Mouse (Mus musculus) CD4-positive, CD25-positive, alpha-beta regulatory T cell, adult 2 months (primary cell): ENCODE data around the gene Mapkapk3.
A peak's percentile ranks its signal among the peaks of the same experiment; 100 is the strongest.

Experiments
- DNase-seq: peaks from one replicate; pipeline ENCODE4 v3.0.0-alpha.2; 2012; ENCODE audit warnings: low read depth, low spot score

Mapkapk3 gene

DNA sequence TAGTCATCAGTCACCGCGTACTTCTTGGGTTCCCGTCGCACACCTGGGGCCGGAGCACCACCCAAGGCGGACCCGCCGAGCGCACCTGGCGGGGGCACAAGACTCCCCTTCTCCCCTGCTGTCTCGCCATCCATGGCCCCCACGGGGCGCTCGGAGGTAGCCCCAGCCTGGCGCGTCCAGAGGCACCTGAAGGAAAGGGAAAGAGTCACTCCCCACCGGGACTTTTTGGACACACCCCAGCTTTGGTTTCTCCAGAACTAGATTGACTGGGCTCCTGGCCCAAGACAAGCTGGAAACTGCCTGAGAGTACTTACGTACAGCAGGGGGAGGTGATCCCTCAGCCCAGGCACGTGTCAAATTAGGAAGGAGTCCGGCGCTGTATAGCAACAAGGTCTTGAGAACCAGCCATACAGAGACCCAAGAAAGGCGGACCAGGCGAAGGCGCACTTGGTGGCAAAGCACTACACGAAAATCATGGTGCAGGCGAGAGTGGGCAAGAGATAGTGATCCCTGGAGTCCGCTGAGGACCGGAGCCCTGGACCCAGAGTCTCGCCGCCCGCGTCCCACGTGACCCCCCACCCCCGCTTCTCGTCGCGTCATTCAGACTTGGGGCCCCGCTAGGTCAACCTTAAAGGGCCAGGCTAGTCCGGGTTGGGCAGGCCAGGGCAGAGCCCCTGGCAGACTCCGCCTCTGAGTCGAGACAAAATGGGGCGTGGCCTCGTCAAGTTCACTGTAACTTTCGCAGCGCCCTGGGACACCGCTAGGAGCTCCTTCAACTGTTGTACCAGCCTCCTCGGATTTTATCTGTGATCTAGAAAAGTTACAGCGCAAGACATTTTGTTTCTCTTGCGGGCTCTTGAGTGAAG, at the start of gene Mapkapk3:
Mapkapk3 (minus strand) TSS at position 667 of the 866 bp plus-strand sequence.
- peak; percentile 97 for DNase-seq

DNA sequence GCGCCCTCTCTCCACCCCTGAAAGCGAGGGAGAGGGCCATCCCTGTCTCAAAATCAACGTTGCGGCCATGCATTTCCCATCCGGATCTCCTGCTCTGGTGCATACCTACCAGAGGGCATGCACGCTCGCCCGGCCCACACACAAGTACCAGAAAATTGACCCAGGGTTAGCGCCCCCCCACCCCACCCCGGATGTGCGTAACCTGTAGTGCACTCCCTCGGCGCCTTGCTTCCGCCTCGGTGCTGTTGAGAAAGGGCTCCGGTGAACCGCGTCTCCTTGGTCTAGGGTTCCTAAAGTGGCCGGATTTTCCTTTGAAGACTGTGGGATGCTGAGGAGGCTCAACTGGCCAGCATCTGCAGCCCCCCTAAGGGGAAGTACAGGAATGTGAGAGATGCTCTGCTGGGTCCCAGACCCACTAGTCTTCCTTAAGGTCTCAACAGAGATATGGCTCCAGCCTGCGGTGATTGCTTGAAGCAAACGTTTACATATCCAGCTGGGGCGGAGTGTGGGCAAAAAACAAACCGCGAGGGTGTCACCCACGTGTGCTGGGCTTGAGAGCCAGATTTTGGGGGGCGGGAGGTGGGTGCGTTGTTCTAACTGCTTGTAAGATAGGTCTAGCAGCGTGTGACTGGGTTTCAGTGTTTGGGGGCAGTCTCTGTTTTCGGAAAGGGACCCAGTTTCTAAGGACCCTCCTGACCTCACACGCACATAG, 48.7 kb upstream of the Mapkapk3 start, which contains the start of gene Hemk1:
Hemk1 (minus strand) TSS at position 179 of the 712 bp plus-strand sequence.
- DNase-seq: peak; percentile 89

DNA sequence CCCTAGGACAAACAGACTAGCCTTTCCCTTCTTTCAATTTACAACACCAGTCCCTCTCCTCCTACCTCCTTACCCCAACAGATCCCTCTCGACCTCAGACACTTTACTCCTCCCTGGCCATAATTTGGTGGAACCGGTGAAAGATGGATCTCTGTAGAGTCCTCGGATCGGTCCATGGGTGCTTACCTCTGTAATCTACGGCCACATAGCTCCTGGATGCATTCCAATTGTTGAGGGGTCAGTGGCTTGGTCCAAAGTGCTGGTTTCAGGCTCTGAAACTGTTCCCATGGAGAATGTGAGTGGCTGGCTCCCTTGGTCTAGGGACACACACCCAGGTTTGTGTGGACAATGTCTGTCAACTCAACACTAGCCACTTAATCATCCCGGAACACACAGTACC, 46.7 kb upstream of the Mapkapk3 start:
- DNase-seq: no peak

DNA sequence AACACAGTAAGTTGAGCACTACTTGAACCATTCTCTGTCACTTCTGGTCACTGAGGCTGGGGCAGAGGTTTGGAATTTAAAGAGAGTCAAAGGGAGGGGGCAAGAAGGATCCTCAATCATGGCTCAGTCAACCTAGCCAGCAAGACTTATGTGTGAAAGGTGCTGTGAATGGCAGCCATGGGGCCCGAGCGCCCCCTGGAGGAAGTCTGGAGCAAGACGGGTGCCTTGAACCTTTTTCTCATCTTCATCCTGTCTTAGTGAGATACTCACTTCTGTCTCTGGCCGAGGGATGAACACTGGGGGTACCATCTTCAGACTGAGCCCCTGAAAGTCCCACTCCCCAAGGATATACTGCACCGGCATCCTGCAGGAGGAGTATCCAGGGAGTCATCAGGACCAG, 46.2 kb upstream of the Mapkapk3 start:
- DNase-seq: peak; percentile 92

DNA sequence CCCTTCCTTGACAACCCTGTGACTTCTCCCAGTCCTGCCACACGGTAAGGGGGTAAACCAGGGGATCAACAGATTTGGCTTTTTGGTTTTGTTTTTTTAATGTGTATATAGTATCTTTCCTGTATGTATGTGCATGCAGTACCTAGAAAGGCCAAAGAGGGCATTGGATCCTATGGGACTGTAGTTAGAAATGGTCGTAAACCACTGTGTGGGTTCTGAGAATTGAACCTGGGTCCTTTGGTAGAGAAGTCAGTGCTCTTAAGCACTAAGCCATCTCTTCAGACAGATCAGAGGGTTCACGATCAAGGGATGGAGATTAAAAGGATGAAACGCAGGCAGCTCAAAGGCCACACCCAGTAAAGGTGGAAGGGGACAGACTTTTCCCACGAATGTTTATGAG, 45.4 kb upstream of the Mapkapk3 start:
- peak; percentile 72 for DNase-seq

DNA sequence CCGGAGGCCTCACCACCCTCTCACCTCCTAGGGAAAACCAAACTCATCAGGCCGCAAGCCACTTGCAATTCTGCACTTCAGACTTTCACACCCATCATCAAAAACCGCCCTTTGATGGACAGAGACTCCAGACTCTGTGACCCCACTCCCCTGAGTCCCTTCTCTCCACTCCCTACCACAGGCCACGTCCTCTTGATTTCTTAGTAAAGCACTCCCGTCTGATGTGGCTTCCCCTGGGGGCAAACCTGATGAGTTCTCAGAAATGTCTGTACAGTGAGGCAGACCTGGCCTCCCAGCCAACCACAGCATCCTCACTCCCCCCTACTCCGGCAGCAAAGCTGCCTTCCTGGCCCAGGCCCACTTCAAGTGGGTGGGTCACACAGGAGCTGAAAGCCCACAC, 44.7 kb upstream of the Mapkapk3 start:
- peak; percentile 78 for DNase-seq

DNA sequence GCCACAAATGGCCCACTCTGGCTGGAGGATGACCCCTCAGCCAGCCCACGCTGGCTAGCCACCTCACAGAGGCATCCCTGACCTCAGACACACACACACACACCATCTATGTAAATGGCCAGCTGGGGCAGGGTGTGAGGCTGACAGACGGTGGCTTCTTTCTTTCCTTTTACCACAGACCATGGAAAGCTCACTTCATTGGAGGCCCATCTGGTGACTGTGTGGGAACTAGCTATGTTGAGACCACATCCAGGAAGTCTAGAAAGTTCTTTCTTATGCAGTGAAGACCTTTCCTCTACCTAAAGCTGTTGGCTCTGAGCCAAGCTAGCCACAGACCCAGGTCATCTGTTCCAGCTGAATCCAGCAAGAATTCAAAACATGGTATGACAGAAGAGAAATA, 44.0 kb upstream of the Mapkapk3 start:
- peak; percentile 59 for DNase-seq

DNA sequence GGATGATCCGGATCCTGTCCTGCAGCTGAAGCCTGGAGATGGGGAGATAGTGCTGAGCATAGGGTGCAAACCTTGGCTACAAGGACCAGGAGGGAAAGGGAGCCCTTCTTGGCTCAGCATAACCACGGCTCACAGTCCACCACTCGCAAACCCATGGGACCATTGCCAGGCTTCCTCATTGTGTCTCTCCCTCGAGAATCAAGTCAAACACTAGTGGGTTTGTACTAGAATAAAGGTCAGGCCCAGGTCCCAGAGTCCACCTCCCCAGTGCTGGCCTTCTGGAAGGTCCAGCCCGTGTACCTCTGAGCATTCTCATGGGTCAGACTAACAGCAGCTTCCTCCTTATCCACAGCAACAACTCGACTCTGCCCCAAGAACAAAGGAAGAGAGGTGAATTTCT, 41.1 kb upstream of the Mapkapk3 start:
- no peak for DNase-seq

DNA sequence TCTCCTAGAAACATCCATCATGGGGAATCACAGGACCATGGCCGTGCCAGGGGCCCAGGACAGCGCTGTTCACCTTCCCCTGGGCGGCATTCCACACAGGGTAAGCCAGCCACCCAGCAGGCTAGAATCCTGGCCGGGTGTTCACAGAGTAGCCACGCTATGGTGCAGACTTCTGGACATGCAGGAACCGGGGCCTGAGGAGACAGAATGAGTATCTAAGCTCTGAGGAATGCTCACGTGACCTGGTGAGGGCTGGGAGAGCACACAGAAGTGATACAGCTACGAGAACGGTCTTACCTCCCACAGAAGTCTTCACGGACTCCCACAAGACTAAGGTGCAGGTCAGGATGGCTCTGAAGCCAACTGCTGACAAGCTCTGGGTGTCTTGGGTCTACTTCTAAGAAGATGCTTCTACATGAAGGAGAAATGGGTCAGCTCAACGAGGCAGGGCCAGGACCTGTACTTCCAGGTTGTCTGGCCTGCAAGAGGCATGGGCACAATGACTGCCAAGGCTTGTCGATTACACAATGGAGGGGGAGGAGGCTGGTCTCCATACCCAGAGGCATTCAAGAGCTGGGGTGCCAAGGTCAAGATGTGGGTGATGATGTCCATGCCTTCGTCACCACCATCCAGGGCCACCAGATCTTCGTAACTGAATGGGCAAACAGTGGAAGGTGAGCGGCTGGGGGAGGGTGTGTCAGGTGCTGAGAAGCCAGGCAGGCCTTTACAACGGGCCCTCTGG, 38.4 kb upstream of the Mapkapk3 start:
- no peak for DNase-seq

DNA sequence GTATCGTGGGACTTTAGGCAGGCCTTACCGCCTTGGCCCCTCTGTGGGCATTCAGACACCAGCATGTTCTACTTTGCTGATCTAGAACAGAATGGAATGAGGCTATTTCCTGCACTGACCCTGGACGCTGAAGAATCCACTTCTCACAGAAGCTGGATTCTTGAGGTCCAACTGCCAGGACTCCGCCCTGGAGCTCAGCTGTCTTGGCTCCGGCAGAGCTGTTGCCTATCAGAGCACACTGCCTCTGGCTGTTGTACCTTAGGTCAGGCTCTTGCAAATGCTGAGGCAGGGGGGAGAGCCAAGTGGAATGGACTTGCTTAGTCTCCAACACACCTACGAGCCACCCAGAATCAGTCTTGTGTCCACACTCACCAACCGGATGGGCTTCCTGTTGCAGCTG, 36.2 kb upstream of the Mapkapk3 start:
- no peak for DNase-seq

DNA sequence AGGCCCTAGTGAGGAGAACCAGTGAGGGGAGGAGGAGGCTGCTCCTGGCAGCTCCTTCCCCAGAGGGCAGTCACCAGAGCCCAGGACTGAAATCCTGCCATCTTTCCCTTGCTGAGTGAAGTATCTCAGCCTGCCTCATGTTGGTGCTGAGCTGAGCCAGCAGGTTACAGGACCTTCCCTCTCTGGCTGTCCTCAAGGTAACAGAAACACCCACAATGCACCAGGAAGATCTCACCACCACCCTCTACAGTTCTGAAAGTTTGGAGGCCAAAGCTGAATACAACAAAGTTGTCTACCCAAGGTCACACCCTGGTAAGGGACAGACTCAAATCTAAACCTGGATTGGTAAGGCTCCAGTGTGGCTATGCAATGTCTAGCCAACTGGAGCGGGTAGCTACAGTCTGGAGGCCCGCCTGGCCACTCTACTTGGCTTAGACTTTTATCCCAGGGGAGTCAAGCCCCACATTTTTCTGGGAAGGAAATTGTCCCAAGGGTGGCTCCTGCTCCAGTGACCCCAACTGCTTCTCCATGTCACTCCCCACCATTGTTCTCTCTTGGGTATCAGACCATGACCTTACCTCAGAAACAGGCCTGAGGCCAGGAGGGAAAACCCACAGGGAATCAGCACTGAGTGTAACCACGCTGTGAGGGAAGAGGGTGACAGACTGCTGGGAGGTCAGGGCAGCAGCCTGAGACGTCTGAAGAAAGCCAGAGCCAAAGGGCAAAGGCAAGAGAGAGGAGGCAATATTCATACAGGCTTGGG, 35.3 kb upstream of the Mapkapk3 start:
- DNase-seq: no peak

DNA sequence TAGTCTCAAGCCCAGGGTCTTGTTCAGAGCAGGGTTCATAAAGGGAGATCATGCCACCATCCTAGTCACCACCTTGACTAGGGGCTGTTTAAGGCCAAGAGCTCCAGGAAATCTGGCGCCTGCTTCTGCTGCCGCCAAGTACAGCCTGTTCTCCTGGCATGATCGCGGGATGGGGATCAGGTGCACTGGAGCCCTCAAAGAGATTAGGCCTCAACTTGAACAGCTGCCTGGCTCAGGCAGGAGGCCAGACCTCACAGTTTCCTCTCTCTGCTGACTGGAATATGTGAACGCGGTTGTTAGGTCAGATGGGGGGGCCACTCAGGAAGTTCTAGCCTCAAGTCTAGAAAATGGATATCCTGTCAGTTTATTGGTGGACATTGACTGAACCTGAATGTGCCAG, 33.9 kb upstream of the Mapkapk3 start:
- peak; percentile 49 for DNase-seq

DNA sequence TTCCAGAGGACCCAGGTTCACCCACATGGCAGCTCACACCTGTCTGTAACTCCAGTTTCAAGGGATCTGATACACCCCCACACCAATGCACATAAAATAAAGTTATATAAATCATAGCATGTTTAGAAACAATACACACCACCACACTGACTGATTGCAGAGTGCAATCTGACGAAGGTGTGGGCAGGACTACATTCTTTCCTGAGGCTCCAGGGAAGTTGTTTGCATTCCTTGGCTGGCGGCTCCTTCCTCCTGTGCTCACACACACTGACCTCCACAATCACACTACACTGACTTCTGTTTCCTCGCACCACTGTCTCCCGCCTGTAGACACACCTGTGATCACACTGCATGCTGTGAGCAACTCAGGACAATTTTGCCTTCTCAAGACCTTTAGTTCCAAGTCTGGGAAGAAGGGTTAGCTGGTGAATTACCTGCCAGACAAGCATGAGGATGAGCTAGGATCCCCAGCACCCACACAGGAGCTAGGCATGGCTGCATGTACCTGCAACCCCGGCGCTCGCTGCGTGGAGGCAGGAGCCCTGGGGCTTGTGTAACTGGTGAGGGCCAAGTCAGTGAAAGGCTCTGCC, 32.9 kb upstream of the Mapkapk3 start:
- no peak for DNase-seq

DNA sequence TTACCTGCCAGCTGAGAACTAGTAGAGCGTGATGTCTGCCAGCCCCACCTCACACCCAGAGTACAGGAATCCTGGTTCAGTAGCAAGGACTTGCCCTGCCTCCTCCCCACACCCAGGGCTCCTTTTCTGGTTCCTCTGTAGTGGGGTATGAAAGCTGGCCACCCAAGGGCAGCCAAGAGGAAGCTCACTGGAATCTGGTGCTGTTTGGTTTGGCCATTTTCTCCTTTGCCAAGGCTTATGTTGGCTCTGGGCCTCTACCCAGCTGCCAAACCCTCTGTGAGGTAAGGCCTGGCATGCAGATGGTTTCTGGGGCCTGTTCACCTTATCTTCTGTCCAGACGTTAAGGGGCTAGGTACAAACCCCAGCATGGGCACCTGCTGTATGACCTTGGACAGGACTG, 26.1 kb upstream of the Mapkapk3 start:
- no peak for DNase-seq

DNA sequence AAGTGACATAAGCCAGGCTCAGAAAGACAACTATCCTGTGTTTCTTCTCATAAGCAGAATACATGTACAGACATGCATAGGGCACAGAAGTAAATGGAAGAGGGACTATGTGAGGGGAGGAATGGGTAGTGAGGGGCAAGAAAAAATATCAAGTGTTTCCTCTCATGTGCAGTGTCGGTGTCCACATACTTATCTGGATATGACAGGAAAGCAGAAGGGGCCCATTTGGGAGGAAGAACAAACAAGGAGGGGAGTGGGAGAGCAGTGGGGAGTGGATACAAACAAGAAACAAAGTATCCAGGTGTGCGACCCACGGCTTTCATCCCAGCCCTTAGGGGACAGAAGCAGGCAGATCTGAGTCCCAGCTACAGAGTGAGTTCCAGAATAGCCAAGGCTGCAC, 24.2 kb upstream of the Mapkapk3 start:
- no peak for DNase-seq

DNA sequence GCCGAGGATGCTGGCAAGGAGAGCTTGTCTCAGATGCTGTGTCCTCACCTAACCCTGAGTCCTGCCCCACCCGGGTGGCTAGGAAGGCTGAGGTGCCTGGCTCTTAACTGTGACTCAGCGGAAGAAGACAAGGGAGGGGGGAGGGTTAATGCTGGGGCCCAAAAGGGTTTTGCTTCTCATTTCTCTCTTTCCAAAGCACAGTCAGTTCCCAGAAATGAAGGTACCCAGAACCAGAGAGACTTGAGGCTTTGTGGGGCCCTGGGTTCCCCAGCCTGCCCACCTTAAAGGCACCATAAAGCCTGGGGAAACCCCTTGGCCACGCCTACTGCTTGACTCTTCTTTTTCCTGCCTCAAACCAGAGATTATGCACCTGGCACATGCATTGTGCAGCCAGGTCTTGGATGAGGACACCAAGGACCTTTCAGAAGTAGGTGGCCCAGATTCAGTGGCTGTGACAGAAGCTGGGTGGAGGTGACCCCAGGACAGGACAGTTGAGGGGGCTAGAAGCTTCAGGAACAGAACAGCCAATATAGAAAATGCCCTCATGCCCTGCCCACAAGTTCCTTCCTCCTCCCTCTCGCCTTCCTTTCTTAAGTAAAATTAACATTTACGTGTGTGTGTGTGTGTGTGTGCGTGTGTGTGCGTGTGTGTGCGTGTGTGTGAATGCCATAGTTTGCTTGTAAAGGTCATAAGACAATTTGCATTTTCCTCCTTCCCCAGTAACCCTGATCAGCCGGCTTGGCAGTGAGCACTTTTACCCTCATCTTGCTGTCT, 23.3 kb upstream of the Mapkapk3 start:
- DNase-seq: peak; percentile 92

DNA sequence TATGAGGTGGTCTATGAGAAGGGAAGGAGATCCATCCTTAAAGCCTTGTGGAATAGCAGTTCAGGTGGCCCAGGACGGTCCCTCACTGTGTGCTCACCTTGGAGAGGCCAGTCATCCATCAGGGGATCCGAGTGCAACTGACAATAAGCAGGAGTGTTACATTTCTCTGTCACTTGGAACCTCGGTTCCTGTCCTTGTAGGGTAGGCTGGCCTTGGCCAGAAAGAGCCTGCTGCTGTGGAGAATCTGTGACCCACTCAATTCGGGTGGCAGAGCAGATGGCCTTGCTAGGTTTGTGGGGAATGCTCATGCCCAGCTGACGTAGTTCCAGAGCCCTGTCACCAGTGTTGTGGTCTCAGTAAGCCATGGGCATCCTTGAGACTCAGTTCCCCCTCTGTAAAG, 19.9 kb upstream of the Mapkapk3 start:
- DNase-seq: no peak

DNA sequence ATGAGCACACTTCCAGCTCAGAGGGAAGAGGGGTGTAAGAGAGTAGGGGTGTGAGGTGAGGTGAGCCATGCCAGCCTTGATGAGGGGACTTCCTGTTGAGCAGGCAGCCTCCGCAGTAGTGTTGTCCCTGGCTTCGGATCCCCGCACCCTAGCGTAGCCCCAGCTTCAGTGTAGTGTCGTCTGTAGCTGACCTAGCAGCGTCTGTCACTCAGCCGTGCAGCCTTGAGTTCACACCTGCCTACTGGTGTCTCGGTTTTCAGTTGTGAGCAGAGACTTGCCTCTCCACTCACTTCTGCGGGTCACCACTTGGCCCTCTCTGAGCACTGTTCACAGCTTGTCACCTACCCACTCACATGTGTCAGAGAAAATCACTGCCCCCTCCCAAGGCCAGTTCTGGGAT, 19.5 kb upstream of the Mapkapk3 start:
- DNase-seq: peak; percentile 49

DNA sequence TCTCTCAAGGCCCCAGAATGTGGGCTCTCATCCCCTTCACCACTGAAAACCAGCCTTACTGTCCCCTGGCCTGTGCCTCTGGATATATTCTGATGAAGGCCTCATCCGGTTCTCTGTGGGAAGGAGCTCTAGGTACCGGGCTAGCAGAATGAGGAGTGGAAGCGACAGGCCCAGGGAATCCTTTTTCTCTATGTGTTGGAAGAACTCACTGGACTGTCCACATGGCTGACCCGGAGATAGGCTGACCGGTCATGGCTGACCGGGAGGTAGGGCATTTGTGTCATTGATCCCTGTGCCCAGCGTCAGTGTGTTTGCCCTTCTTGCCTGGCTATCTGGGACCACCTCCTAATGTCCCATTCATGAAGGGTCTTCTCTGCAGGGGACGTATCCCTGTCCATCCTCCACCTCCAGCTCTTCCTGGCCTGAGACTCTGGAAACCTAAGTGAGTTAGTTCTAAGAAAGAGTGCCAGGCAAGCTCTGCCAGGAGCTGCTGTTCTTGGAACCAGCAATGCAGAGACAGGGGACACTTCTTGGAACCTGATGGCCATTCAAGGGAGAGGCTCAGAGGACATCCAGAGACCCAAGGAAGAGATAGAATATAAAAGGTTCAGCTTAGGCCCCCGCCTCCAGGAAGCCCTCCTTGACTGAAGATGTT, 18.8 kb upstream of the Mapkapk3 start:
- DNase-seq: no peak

DNA sequence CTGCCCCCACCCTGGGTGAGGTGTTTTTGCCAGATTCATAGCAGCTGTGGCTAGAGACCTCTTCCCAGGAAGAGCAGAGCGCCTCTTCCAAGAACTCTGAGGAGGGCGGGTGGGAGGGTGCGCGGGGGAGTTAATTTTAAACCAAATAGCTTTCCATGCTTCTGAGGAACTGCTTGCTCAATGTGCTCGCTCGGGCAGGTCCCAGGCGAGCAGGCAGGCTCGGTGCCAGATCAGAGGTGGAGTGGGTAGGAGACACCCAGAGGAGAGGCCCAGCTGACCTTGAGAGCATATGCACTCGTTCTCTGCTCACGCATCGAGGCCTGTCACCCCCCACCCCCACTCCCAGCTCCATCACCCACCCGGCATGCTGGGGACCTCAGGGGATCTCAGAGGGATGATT, 18.2 kb upstream of the Mapkapk3 start:
- DNase-seq: peak; percentile 43
